Mouse (Mus musculus) spleen, adult 12 weeks (tissue): ENCODE results near the gene Sobp.

ENCODE experiments used
- DNase-seq: peaks from one replicate; pipeline ENCODE4 v3.0.0; 2022; ENCODE audit warnings: low spot score

Sobp gene

GRCm38 (mm10) chr10:43158917-43159316 lies 15.4 kb downstream of the Sobp start:
- DNase-seq: no peak

GRCm38 (mm10) chr10:43155046-43155560 lies 19.2 kb downstream of the Sobp start:
- DNase-seq: no peak

GRCm38 (mm10) chr10:43152643-43153042 lies 21.7 kb downstream of the Sobp start:
- no peak for DNase-seq

- DNase-seq: no peak
Measured at GRCm38 (mm10) chr10:43148456-43148855, 25.9 kb downstream of the Sobp start.

GRCm38 (mm10) chr10:43143173-43143572 lies 31.2 kb downstream of the Sobp start:
- no peak for DNase-seq

GRCm38 (mm10) chr10:43134027-43134426 lies 40.3 kb downstream of the Sobp start:
- DNase-seq: no peak

GRCm38 (mm10) chr10:43128750-43129149 lies 45.6 kb downstream of the Sobp start:
- DNase-seq: no peak

- DNase-seq: no peak
Measured at GRCm38 (mm10) chr10:43124561-43124960, 49.8 kb downstream of the Sobp start.

- DNase-seq: no peak
Measured at GRCm38 (mm10) chr10:43124156-43124555, 50.2 kb downstream of the Sobp start.

GRCm38 (mm10) chr10:43123422-43123821 lies 50.9 kb downstream of the Sobp start:
- no peak for DNase-seq

- DNase-seq: no peak
Measured at GRCm38 (mm10) chr10:43120688-43121450, 53.5 kb downstream of the Sobp start.

GRCm38 (mm10) chr10:43116083-43116927 lies 58.0 kb downstream of the Sobp start:
- no peak for DNase-seq

GRCm38 (mm10) chr10:43112296-43112695 lies 62.0 kb downstream of the Sobp start:
- DNase-seq: no peak

GRCm38 (mm10) chr10:43106616-43107015 lies 67.7 kb downstream of the Sobp start:
- DNase-seq: no peak

- no peak for DNase-seq
Measured at GRCm38 (mm10) chr10:43106196-43106595, 68.1 kb downstream of the Sobp start.

GRCm38 (mm10) chr10:43100513-43100912 lies 73.8 kb downstream of the Sobp start:
- no peak for DNase-seq

- DNase-seq: no peak
Measured at GRCm38 (mm10) chr10:43099229-43099628, 75.1 kb downstream of the Sobp start.

GRCm38 (mm10) chr10:43097755-43098154 lies 76.6 kb downstream of the Sobp start:
- no peak for DNase-seq

GRCm38 (mm10) chr10:43096614-43097013 lies 77.7 kb downstream of the Sobp start:
- DNase-seq: no peak

- no peak for DNase-seq
Measured at GRCm38 (mm10) chr10:43094537-43094936, 79.8 kb downstream of the Sobp start.

- no peak for DNase-seq
Measured at GRCm38 (mm10) chr10:43093440-43093839, 80.9 kb downstream of the Sobp start.

- no peak for DNase-seq
Measured at GRCm38 (mm10) chr10:43090040-43090439, 84.3 kb downstream of the Sobp start.

GRCm38 (mm10) chr10:43087421-43087820 lies 86.9 kb downstream of the Sobp start:
- no peak for DNase-seq
